Mouse (Mus musculus) liver, postnatal 0 days (tissue): ENCODE results near the gene Khdrbs2. TPM values are rescaled to one million over a fixed set of nuclear protein-coding genes. Genes with fewer than 3 reads are reported as not detected.

Source experiments
- ATAC-seq: fragments of 200-750 bp; cut with Nextera tagmentation; 2 replicates; pipeline ENCODE4 v1.8.0; 2017; ENCODE audit warnings: mild to moderate bottlenecking, moderate library complexity
- DNase-seq: peaks from one replicate; pipeline ENCODE4 v3.0.0-alpha.2; 2016
- H3K27ac ChIP-seq: fragments of 300-500 bp; sonication (generic); 2 replicates; pipeline ENCODE4 v1.5.1; 2014; ENCODE audit warnings: antibody characterized with exemption, moderate library complexity, mild to moderate bottlenecking, low read depth
- H3K27me3 ChIP-seq: fragments of 300-500 bp; sonication (generic); 2 replicates; pipeline ENCODE4 v1.6.1; 2014; ENCODE audit warnings: low read length, control low read depth, mixed read lengths; ENCODE audit not compliant: insufficient read depth
- H3K36me3 ChIP-seq: fragments of 300-500 bp; sonication (generic); replicated peaks from 2 replicates; pipeline ENCODE4 v1.6.1; 2014; ENCODE audit warnings: mild to moderate bottlenecking, control low read depth, low read length, moderate library complexity, mixed read lengths; ENCODE audit not compliant: insufficient read depth
- H3K4me1 ChIP-seq: fragments of 300-500 bp; sonication (generic); 2 replicates; pipeline ENCODE4 v1.6.1; 2014; ENCODE audit warnings: antibody characterized with exemption, mild to moderate bottlenecking, control low read depth; ENCODE audit not compliant: insufficient read depth
- H3K4me2 ChIP-seq: fragments of 300-500 bp; sonication (generic); 2 replicates; pipeline ENCODE4 v1.6.1; 2014; ENCODE audit warnings: low read depth, mild to moderate bottlenecking, low read length, moderate library complexity, mixed read lengths
- H3K4me3 ChIP-seq: fragments of 300-500 bp; sonication (generic); 2 replicates; pipeline ENCODE4 v1.5.1; 2014; ENCODE audit warnings: low read depth, low read length
- H3K9ac ChIP-seq: fragments of 300-500 bp; sonication (generic); replicated peaks from 2 replicates; pipeline ENCODE4 v1.6.1; 2014; ENCODE audit warnings: mild to moderate bottlenecking, moderate library complexity
- H3K9me3 ChIP-seq: fragments of 300-500 bp; sonication (generic); 2 replicates; pipeline ENCODE4 v1.6.1; 2016; ENCODE audit warnings: mild to moderate bottlenecking, control low read depth, low read length, mixed read lengths
- CTCF ChIP-seq: sonication (generic); IDR thresholded peaks from 2 replicates; pipeline ENCODE4 v1.5.1; 2016; ENCODE audit warnings: antibody characterized with exemption, low read depth
- EP300 ChIP-seq: IDR thresholded peaks from 2 replicates; pipeline ENCODE4 v1.6.1; 2016; ENCODE audit warnings: antibody characterized with exemption, low read depth, mild to moderate bottlenecking
- WGBS: fragments of 180-500 bp; shearing (Covaris S2); extraction: QIAGEN DNeasy Blood & Tissue Kit; methylation state at CpG from one replicate; pipeline ENCODE4 v1.1.7; 2014; ENCODE audit not compliant: insufficient replicate concordance; 5-methylcytosine and 5-hydroxymethylcytosine counted together
- polyA plus RNA-seq: library from polyadenylated mRNA; unstranded; fragments of >200 nt; fragmentation: Nextera tagmentation; extraction: Ambion mirVana; gene quantifications from 2 replicates; pipeline ENCODE4 v1.2.1, GENCODE M21; 2015

The Khdrbs2 gene
- polyA plus RNA-seq, 1 experiment from 2014 or later = not detected

GRCm38 (mm10) chr1:32347538-32347937 is 175.0 kb downstream of the Khdrbs2 start:
- no peaks in the 10 kb centered on the region for H3K27me3 ChIP-seq
- no peak for ATAC-seq
- no peaks in the 10 kb centered on the region for H3K9me3 ChIP-seq
- DNase-seq = no peak
- no peaks in the 10 kb centered on the region for H3K36me3 ChIP-seq
- H3K4me3 ChIP-seq = no peak overlapping the region
- no peak overlapping the region for H3K4me2 ChIP-seq
- TF ChIP-seq EP300 = no peak
- no peak for TF ChIP-seq CTCF
- no peak overlapping the region for H3K27ac ChIP-seq
- no peak overlapping the region for H3K9ac ChIP-seq
- H3K4me1 ChIP-seq = no peaks in the 10 kb centered on the region
- WGBS = 74% methylated on average over 2 of the region's 2 CpGs

- ATAC-seq (no peak), DNase-seq (no peak)
- Histone ChIP-seq H3K27ac (no peak overlapping the region), H3K4me3 (no peak overlapping the region), H3K4me2 (no peak overlapping the region), H3K4me1 (no peaks in the 10 kb centered on the region), H3K36me3 (no peaks in the 10 kb centered on the region), H3K9me3 (no peaks in the 10 kb centered on the region), H3K27me3 (no peaks in the 10 kb centered on the region), H3K9ac (no peak overlapping the region)
- no peak for TF ChIP-seq EP300
- WGBS = 60% methylated on average over 1 of the region's 1 CpGs
Measured at GRCm38 (mm10) chr1:32352076-32352475, 179.6 kb downstream of the Khdrbs2 start.

GRCm38 (mm10) chr1:32363539-32363938 is 191.0 kb downstream of the Khdrbs2 start:
- 66% methylated on average over 2 of the region's 2 CpGs for WGBS
- ATAC-seq = no peak

GRCm38 (mm10) chr1:32397553-32397952 is 225.0 kb downstream of the Khdrbs2 start:
- no peak overlapping the region for H3K27ac ChIP-seq
- no peaks in the 10 kb centered on the region for H3K9me3 ChIP-seq
- H3K27me3 ChIP-seq = no peaks in the 10 kb centered on the region
- TF ChIP-seq CTCF (no peak), EP300 (no peak)
- H3K4me1 ChIP-seq = no peaks in the 10 kb centered on the region
- H3K4me2 ChIP-seq = no peak overlapping the region
- DNase-seq (no peak), ATAC-seq (no peak)
- 68% methylated on average over 6 of the region's 6 CpGs for WGBS
- no peak overlapping the region for H3K4me3 ChIP-seq
- H3K36me3 ChIP-seq = no peaks in the 10 kb centered on the region
- no peak overlapping the region for H3K9ac ChIP-seq

More at GRCm38 (mm10) chr1:32363539-32363938, 191.0 kb downstream of the Khdrbs2 start:
- Histone ChIP-seq H3K4me2 (no peak overlapping the region), H3K4me3 (no peak overlapping the region), H3K4me1 (no peaks in the 10 kb centered on the region), H3K9ac (no peak overlapping the region), H3K36me3 (no peaks in the 10 kb centered on the region), H3K9me3 (no peaks in the 10 kb centered on the region), H3K27ac (no peak overlapping the region), H3K27me3 (no peaks in the 10 kb centered on the region)
- DNase-seq = no peak
- TF ChIP-seq EP300 (no peak), CTCF (no peak)

GRCm38 (mm10) chr1:32407651-32408050 is 235.1 kb downstream of the Khdrbs2 start:
- Histone ChIP-seq H3K9ac (no peak overlapping the region), H3K27me3 (no peaks in the 10 kb centered on the region), H3K4me3 (no peak overlapping the region), H3K4me1 (no peaks in the 10 kb centered on the region), H3K4me2 (no peak overlapping the region), H3K27ac (no peak overlapping the region), H3K36me3 (no peaks in the 10 kb centered on the region), H3K9me3 (no peaks in the 10 kb centered on the region; the same call in 1 of the 2 replicates)
- DNase-seq (no peak), ATAC-seq (no peak)
- TF ChIP-seq CTCF (no peak), EP300 (no peak)
- WGBS = 86% methylated on average over 2 of the region's 2 CpGs

GRCm38 (mm10) chr1:32428410-32428809 is 255.9 kb downstream of the Khdrbs2 start:
- H3K36me3 ChIP-seq = no peaks in the 10 kb centered on the region
- no peak for DNase-seq
- H3K4me2 ChIP-seq = no peak overlapping the region
- TF ChIP-seq CTCF (no peak), EP300 (no peak)
- H3K9me3 ChIP-seq = no peaks in the 10 kb centered on the region
- H3K27me3 ChIP-seq = no peaks in the 10 kb centered on the region
- H3K9ac ChIP-seq = no peak overlapping the region
- no peak for ATAC-seq
- no peaks in the 10 kb centered on the region for H3K4me1 ChIP-seq
- WGBS = 62% methylated on average over 1 of the region's 1 CpGs
- H3K4me3 ChIP-seq = no peak overlapping the region
- no peak overlapping the region for H3K27ac ChIP-seq

GRCm38 (mm10) chr1:32429493-32429892 is 257.0 kb downstream of the Khdrbs2 start:
- DNase-seq (no peak), ATAC-seq (no peak)
- H3K27me3 ChIP-seq = no peaks in the 10 kb centered on the region
- TF ChIP-seq EP300 (no peak), CTCF (no peak)
- H3K4me1 ChIP-seq = no peaks in the 10 kb centered on the region
- H3K36me3 ChIP-seq = no peaks in the 10 kb centered on the region
- no peak overlapping the region for H3K27ac ChIP-seq
- no peak overlapping the region for H3K9ac ChIP-seq
- H3K4me2 ChIP-seq = no peak overlapping the region
- no peaks in the 10 kb centered on the region for H3K9me3 ChIP-seq
- H3K4me3 ChIP-seq = no peak overlapping the region
- 32% methylated on average over 1 of the region's 1 CpGs for WGBS
